Mouse (Mus musculus) forebrain, embryonic 10.5 days (tissue): ENCODE data around the gene Map7. TPM values are rescaled to one million over a fixed set of nuclear protein-coding genes. Genes with fewer than 3 reads are reported as not detected.

Experiments
- DNase-seq: peaks from one replicate; pipeline ENCODE4 v3.0.0-alpha.2; 2017; ENCODE audit warnings: low spot score; ENCODE audit errors: extremely low spot score
- H3K27ac ChIP-seq: fragments of 300-500 bp; sonication (generic); 2 replicates; pipeline ENCODE4 v1.5.1; 2016; ENCODE audit warnings: mild to moderate bottlenecking
- H3K27me3 ChIP-seq: fragments of 300-500 bp; sonication (generic); 2 replicates; pipeline ENCODE4 v1.6.1; 2016; ENCODE audit warnings: mild to moderate bottlenecking; ENCODE audit not compliant: poor library complexity, severe bottlenecking
- H3K36me3 ChIP-seq: fragments of 300-500 bp; sonication (generic); replicated peaks from 2 replicates; pipeline ENCODE4 v1.6.1; 2016; ENCODE audit warnings: mild to moderate bottlenecking, moderate library complexity
- H3K4me1 ChIP-seq: fragments of 300-500 bp; sonication (generic); 2 replicates; pipeline ENCODE4 v1.6.1; 2016
- H3K4me3 ChIP-seq: fragments of 300-500 bp; sonication (generic); 2 replicates; pipeline ENCODE4 v1.5.1; 2016; ENCODE audit warnings: mild to moderate bottlenecking, moderate library complexity
- H3K9me3 ChIP-seq: fragments of 300-500 bp; sonication (generic); 2 replicates; pipeline ENCODE4 v1.6.1; 2016; ENCODE audit warnings: mild to moderate bottlenecking, moderate library complexity
- WGBS: fragments of 180-500 bp; shearing (Covaris S2); methylation state at CpG from one replicate; pipeline ENCODE4 v1.1.7; 2016; 5-methylcytosine and 5-hydroxymethylcytosine counted together
- polyA plus RNA-seq: library from polyadenylated mRNA; unstranded; fragments of >200 nt; fragmentation: Nextera tagmentation; extraction: Ambion mirVana; gene quantifications from 2 replicates; pipeline ENCODE4 v1.2.1, GENCODE M21; 2016

Map7 gene
- polyA plus RNA-seq, 1 experiment from 2014 or later = 9.1 TPM

DNA sequence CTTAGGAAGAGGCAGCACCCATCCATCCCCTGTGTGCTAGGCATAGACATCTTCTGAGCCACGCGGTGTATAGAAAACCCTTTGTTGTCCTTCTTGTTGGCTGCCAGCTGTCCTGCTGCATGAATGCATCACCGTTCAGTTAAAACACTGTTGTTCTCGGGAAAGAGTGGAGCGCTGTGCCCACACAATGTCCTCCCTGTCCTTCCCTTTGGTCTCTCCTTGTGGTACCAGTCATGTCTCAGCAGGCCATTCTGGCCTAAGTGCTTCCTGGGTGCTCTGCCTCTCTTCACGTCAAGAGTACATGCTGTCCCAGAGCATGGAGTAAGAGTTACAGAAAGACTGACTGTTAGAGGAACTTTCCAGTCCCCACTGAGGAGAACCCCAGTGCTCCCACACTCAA lies 54.5 kb downstream of the Map7 start:
- DNase-seq = no peak
- no peak overlapping the region for H3K4me3 ChIP-seq
- no peaks in the 10 kb centered on the region for H3K36me3 ChIP-seq
- no peaks in the 10 kb centered on the region for H3K9me3 ChIP-seq
- H3K27ac ChIP-seq = peak overlapping the region; percentile 54; the same call in 1 of the 2 replicates
- WGBS = 68% methylated on average over 6 of the region's 6 CpGs
- no peaks in the 10 kb centered on the region for H3K27me3 ChIP-seq
- H3K4me1 ChIP-seq = peaks cover 70% of the 10 kb centered on the region

DNA sequence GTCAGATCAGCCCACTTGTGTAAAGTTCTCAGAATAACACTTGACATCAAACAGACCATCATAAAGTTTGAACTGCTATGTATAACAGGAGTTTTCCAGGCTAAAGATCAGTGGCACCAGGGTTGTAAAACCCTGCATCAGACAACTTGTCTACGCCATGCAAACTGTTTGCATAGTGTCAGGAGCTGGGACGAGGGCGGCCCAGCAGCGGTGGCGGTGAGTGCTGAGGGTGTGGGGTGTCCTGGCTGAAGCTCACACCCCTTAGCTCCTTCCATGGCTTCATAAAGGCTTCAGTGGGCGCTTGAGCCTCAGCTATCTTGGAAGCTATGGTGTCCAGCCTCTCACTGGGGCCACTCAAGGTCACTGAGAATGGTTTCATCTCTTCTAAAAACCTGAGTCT lies 55.2 kb downstream of the Map7 start:
- H3K9me3 ChIP-seq = no peaks in the 10 kb centered on the region
- peaks cover 70% of the 10 kb centered on the region for H3K4me1 ChIP-seq
- no peak overlapping the region for H3K27ac ChIP-seq
- 88% methylated on average over 6 of the region's 6 CpGs for WGBS
- DNase-seq = no peak
- no peaks in the 10 kb centered on the region for H3K27me3 ChIP-seq
- H3K36me3 ChIP-seq = no peaks in the 10 kb centered on the region
- no peak overlapping the region for H3K4me3 ChIP-seq

DNA sequence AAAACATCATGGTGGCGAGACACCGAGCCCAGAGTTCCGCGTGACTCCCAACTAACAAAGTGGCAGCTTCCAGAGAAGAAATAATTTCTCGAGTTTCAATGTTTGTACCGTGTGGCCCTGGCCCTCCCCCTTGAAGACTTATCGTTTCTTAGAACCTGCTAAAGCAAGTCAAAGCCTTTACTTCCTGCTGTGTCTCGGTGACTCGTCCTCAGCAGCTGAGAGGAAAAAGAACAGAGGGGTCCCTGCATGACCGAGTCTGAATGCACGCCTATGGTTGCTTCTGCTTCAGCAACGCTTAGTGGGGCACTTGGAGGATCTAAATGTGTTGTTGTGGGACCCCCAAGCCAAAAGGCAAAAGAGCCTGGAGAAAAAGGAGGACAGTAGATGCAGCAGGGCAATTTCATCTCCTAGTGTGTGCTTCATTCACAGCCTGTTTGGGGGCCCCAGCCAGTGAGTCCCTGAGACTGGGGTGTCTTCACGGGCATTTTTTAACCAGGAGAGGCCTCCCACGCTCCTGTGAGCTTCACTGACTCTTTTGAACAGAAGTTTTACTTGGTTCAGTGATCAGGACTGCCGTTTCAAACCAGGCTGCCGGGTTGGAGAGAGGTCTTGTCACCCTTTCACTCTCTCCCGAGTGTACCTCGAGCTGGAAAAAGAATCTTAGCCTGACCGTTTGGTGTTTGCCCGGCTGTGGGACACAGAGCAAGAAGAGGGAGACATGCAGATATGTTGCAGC lies 56.6 kb downstream of the Map7 start:
- H3K4me1 ChIP-seq = peaks cover 64% of the 10 kb centered on the region
- 23% methylated on average over 20 of the region's 20 CpGs for WGBS
- DNase-seq = peak; percentile 39
- no peaks in the 10 kb centered on the region for H3K27me3 ChIP-seq
- H3K36me3 ChIP-seq = no peaks in the 10 kb centered on the region
- H3K4me3 ChIP-seq = peak overlapping the region; percentile 41
- H3K9me3 ChIP-seq = no peaks in the 10 kb centered on the region
- H3K27ac ChIP-seq = peak overlapping the region; percentile 83

DNA sequence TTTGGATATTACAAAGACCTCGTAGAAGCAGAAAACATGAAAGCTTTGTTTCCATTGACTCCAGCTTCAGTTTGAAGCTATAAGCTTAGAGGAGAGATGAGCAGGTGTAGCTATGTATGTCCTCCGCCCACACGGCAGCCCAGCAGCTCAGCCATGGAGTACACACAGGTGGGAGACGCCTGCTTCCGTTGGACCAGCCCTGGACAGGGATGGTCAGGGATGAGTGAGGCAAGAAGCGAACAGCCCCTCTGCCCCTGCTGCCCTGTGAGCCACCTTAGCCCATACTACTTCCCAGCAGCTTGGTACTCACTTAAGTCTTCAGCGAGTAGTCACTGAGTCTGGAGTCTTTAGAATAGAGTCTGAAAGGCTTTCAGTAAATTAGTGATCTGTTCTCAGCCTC lies 58.7 kb downstream of the Map7 start:
- H3K27me3 ChIP-seq = no peaks in the 10 kb centered on the region
- WGBS = 79% methylated on average over 7 of the region's 7 CpGs
- H3K4me1 ChIP-seq = peaks cover 44% of the 10 kb centered on the region
- no peak overlapping the region; the same call in 1 of the 2 replicates for H3K27ac ChIP-seq
- no peaks in the 10 kb centered on the region for H3K9me3 ChIP-seq
- no peak for DNase-seq
- peak overlapping the region; percentile 41; the same call in 1 of the 2 replicates for H3K4me3 ChIP-seq
- H3K36me3 ChIP-seq = no peaks in the 10 kb centered on the region

DNA sequence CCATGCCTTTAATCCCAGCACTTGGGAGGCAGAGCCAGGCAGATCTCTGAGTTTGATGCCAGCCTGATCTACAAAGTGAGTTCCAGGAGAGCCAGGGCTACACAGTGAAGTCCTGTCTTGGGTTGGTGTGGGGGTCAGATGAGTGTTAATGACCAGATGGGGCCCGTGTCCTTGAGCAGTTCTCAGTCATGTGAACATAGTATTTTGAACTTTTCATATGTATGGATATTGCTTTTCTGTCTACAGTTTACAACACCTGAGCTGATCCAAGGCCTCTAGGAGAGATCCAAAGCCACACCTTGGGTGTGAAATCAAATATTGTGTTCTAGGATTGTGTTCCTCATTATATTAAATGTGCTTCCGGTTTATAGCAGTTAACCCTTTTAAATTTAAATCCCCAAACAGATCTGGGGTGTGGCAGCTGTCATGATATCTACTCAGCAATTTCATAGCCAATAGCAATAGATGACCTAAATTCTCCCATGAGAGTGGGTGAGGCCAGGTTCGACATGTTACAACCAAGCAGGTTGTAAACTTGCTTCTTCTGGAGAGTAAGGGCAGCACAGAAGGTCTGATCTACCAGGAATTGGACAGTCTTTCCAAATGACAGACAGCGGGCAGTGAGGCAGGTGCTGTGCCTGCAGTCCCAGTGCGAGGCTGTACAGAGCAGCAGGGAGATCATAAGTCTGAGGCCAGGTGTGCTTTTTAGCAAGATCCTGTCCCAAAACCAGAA lies 61.5 kb downstream of the Map7 start:
- Histone ChIP-seq H3K36me3 (no peaks in the 10 kb centered on the region), H3K4me3 (no peak overlapping the region), H3K4me1 (peaks cover 20% of the 10 kb centered on the region), H3K27me3 (no peaks in the 10 kb centered on the region), H3K27ac (no peak overlapping the region), H3K9me3 (no peaks in the 10 kb centered on the region)
- WGBS = 93% methylated on average over 5 of the region's 5 CpGs
- no peak for DNase-seq

DNA sequence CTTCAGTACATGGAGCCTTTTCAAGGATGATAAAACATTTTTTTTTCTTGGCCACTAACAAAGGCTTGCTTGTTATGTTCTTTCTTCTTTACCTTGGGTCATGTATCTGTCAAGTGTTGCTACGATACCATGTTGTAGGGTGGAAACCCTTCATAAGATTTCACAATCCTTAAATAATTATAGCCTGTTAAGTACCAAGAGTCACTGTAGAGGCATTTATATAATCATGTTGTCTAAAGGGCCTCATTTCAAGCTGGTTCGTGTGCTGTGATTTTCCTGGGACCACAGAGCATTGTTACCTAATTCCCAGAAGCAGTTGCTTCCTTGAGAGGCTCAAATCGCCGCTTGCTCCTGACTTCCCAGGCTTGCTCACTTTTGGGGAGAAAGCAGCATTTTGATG lies 66.1 kb downstream of the Map7 start:
- no peaks in the 10 kb centered on the region for H3K4me1 ChIP-seq
- no peak overlapping the region for H3K27ac ChIP-seq
- H3K27me3 ChIP-seq = no peaks in the 10 kb centered on the region
- DNase-seq = no peak
- no peak overlapping the region for H3K4me3 ChIP-seq
- no peaks in the 10 kb centered on the region for H3K9me3 ChIP-seq
- 87% methylated on average over 4 of the region's 4 CpGs for WGBS
- H3K36me3 ChIP-seq = no peaks in the 10 kb centered on the region

DNA sequence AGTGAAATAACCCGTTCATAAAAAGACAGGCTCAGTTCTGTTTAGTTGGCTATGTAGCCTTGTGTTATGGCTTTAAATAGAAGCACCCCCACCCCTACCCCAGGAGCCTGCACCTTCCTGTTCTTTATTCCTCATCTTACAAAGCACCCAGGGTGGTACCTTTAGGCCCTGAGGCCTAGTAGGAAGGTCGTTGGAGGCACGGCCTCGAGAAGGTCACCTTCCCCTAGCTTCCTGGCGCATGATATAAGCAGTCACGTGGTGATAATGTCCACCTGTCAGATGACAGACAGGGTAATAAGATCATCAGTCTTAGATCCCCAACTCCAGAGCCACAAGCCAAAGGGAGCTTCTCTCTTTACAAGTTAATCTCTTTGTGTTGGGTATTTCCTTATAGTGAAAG lies 68.7 kb downstream of the Map7 start:
- no peak overlapping the region for H3K27ac ChIP-seq
- WGBS = 84% methylated on average over 6 of the region's 6 CpGs

DNA sequence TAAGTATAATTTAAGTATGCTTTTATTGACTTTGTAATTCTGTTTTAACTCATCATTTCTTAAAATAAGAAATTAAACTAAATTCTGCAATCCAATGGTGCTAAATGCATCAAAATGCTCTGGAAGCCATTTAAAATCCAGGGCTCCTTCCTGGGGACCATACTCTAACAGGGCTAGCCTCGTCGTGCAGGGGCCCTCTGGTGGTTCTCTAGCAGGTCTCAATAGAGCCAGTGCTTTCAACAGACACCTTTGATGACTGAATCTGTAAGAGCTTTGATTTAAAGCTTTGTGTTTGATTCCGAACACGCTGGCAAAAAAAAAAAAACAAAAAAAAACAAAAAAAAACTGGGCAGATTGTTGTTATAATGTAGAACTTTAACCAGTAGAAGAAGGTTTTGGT lies 70.6 kb downstream of the Map7 start:
- Histone ChIP-seq H3K9me3 (no peaks in the 10 kb centered on the region), H3K27me3 (no peaks in the 10 kb centered on the region), H3K27ac (no peak overlapping the region), H3K4me1 (no peaks in the 10 kb centered on the region), H3K4me3 (no peak overlapping the region), H3K36me3 (no peaks in the 10 kb centered on the region)
- DNase-seq = no peak
- 81% methylated on average over 4 of the region's 4 CpGs for WGBS

More for the DNA sequence above, 68.7 kb downstream of the Map7 start:
- no peaks in the 10 kb centered on the region for H3K27me3 ChIP-seq
- H3K4me1 ChIP-seq = no peaks in the 10 kb centered on the region
- no peaks in the 10 kb centered on the region for H3K9me3 ChIP-seq
- H3K36me3 ChIP-seq = no peaks in the 10 kb centered on the region
- no peak for DNase-seq
- H3K4me3 ChIP-seq = no peak overlapping the region

DNA sequence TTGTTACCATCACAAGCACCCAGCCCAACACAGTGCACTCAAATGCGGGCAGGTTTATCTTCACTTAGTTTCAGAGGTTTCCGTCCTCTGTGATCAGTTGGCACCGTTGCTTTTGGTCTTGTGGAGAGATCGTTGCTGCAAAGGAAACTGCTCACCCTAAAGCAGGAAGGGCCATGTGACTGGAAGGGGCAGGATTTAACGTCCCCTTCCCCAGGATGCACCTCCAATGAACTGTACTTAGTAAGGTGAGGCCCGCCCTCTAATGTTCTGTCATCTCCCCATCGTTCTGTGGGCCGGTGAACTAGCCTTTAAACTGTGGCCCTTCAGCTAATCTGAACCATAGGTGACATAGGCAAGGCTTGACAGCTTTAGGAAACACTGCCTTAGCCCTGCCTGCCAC lies 71.3 kb downstream of the Map7 start:
- 89% methylated on average over 8 of the region's 8 CpGs for WGBS
- Histone ChIP-seq H3K4me1 (no peaks in the 10 kb centered on the region), H3K9me3 (no peaks in the 10 kb centered on the region)

DNA sequence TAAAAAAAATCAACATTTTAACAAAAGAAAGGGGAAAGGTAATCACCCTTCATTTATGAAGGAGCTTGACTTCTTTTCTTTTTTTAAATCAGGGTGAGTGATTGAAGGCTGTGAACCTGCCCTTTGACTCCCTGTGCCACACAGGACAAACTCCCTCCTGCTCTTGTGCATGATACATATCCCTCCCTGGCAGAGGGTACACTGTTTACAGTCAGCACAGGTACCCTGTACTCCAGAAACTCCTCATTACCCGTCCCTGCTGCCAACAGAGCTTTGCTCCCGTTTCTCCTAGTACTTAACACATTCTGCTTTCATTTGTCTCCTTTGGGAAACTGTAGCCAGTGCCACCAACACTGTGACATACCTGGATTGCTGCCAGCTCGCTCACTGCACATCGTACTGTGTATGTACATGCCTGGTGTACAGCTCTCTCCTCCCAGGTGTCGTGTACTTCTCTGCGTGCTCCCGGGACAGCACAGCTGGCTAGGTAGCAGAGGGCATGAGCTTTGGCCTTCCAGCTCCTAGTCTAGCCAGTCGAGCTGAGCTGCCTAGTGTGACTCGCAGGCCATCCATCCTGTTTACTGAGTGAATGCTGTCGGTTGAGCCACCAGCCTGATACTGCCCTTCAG lies 72.3 kb downstream of the Map7 start:
- H3K4me1 ChIP-seq = no peaks in the 10 kb centered on the region
- no peak for DNase-seq
- no peaks in the 10 kb centered on the region for H3K27me3 ChIP-seq
- H3K36me3 ChIP-seq = no peaks in the 10 kb centered on the region
- H3K9me3 ChIP-seq = no peaks in the 10 kb centered on the region
- no peak overlapping the region for H3K4me3 ChIP-seq
- no peak overlapping the region for H3K27ac ChIP-seq
- 90% methylated on average over 10 of the region's 10 CpGs for WGBS

More for the DNA sequence above, 71.3 kb downstream of the Map7 start:
- Histone ChIP-seq H3K4me3 (no peak overlapping the region), H3K36me3 (no peaks in the 10 kb centered on the region), H3K27me3 (no peaks in the 10 kb centered on the region), H3K27ac (no peak overlapping the region)
- no peak for DNase-seq

DNA sequence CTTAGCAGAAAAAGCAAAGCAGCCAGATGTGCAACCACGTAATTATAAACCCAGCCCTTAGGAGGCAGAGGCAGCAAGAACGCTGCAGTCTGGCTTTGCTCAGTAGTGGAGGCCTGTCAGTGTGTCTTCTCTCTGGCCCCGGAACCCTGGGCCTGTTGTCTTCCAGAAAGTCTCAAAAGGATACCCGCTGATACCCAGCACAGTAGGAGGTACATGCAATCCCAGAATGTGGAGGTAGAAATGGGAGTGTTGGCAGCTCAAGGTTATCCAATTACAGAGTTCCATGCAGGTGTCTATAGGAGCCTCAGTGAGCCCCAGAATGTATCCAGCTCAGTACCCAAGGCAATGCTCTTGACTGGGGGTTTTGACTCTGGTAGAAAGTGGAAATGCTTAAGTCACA lies 73.7 kb downstream of the Map7 start:
- no peaks in the 10 kb centered on the region for H3K27me3 ChIP-seq
- no peak overlapping the region for H3K27ac ChIP-seq
- no peak for DNase-seq
- no peaks in the 10 kb centered on the region for H3K9me3 ChIP-seq
- H3K4me3 ChIP-seq = no peak overlapping the region
- H3K4me1 ChIP-seq = no peaks in the 10 kb centered on the region
- WGBS = 80% methylated on average over 4 of the region's 4 CpGs
- no peaks in the 10 kb centered on the region for H3K36me3 ChIP-seq

DNA sequence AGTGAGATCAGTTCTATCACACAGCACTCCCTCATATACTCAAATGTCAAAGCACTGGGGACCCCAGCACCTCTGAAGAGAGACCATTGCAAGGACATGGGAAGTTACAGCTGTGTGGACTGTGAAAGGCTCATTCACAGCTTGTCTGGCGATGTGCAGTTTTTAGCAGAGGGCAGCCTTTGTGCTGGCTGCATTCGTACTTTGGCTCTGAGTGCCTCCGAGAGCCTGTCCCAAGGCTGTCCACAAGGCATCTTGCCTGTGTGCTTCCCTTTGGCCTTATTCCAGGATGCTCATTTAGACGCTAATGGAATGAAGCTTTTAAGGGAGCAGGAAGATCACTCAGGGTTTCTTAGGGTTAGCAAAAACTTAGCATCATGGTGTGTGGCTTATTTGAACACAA lies 78.5 kb downstream of the Map7 start:
- no peaks in the 10 kb centered on the region for H3K27me3 ChIP-seq
- no peaks in the 10 kb centered on the region for H3K9me3 ChIP-seq
- 75% methylated on average over 4 of the region's 4 CpGs for WGBS
- no peaks in the 10 kb centered on the region for H3K4me1 ChIP-seq
- H3K4me3 ChIP-seq = no peak overlapping the region
- DNase-seq = no peak
- H3K36me3 ChIP-seq = 0 out of 2 replicates have a peak, but pooled peaks cover 1% of the 10 kb centered on the region
- no peak overlapping the region for H3K27ac ChIP-seq

DNA sequence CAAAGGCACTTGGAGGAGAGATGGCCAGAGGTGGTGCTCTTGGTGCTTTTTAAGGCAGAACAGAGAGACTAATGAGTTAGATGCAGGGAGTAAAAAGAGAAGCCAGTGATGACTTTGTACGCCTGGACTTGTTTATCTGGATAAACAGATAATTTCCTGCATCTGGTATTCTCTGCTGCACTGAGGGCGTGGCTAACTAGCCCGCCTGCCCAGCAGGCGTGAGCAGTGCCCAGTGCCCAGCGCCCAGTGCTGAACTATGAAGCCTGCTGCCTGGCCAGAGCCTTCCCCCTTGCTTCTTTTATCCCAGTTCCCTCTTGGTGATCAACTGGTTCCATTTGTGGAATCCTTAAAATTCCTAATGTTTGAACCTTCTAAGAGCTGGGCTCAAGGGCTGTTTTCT lies 81.8 kb downstream of the Map7 start:
- no peak for DNase-seq
- no peaks in the 10 kb centered on the region for H3K27me3 ChIP-seq
- H3K9me3 ChIP-seq = no peaks in the 10 kb centered on the region
- H3K4me1 ChIP-seq = 0 out of 2 replicates have a peak, but pooled peaks cover 3% of the 10 kb centered on the region
- H3K4me3 ChIP-seq = no peak overlapping the region
- WGBS = 78% methylated on average over 5 of the region's 5 CpGs
- 0 out of 2 replicates have a peak, but pooled peaks cover 5% of the 10 kb centered on the region for H3K36me3 ChIP-seq
- no peak overlapping the region for H3K27ac ChIP-seq
